Mouse (Mus musculus): ENCODE measurements around the gene Kmt2b. TPM values are rescaled to one million over a fixed set of nuclear protein-coding genes. Genes with fewer than 3 reads are reported as not detected.

Gene Kmt2b
- polyA plus RNA-seq, 1 experiment from 2014 or later: 3.8 TPM

DNA sequence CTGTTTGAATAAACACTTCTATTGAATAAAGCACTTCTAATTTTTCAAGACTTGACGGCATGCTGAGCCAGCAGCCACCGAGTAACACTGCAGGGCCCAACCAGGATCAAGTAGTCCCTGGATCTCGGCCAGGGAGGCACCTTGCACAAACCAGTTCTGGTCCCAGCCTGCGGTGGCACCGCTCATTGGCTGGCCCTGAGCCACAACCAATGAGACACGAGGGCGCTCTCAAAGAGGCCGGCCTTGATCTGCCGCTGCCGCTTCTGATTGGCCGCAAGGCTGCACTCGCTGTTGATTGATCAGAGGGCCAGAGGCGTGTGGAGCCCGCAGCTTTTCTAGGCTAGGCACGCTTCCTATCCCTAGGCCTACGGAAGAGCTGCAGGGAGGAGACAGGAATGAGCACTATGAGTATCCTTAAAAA lies 11.4 kb upstream of the Kmt2b start:
- Histone ChIP-seq H3K4me2 (peak overlapping the region; percentile 50), H3K27ac (no peak overlapping the region), H3K9ac (peak overlapping the region; percentile 49; the same call in 1 of the 2 replicates), H3K4me1 (replicated peaks) (peaks cover 16% of the 10 kb centered on the region), H3K4me3 (replicated peaks) (no peak overlapping the region), H3K9me3 (replicated peaks) (no peaks in the 10 kb centered on the region), H3K36me3 (no peaks in the 10 kb centered on the region), H3K27me3 (peaks cover 4% of the 10 kb centered on the region; the same call in 1 of the 2 replicates)
- 3% methylated on average over 16 of the region's 16 CpGs for WGBS (ENCODE audit: insufficient replicate concordance)
- DNase-seq (peak; percentile 81), ATAC-seq (ENCODE audit: low read depth) (peak; percentile 97)

DNA sequence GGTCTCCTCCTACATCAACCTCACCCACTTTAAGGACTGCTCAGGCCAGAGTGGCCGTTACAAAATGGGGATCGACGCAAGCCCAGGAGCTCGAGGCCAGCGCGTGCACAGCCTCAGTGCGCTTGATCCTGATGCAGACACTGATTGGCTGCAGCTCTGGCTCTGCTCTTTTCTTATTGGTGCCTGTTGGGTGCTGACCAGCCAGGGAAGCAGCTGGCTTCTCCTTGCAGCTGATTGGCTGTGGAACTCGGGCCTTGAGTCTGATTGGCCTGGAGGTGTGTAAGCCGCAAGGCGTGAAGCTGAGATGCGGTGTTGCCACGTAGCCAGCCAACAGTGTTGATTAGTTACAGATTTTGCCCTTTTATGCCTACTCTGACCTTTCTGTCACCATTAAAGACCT lies 10.3 kb upstream of the Kmt2b start, which contains the start of gene Zbtb32:
Gene Zbtb32, minus strand, starts transcription at position 124 of the 400 bp plus-strand sequence.
- 88% methylated on average over 12 of the region's 12 CpGs for WGBS (ENCODE audit: insufficient replicate concordance)
- H3K4me3 ChIP-seq (replicated peaks): no peak within 1 kb of the TSS
- H3K4me1 ChIP-seq (replicated peaks): peaks cover 28% of the 10 kb centered on the region
- DNase-seq: no peak
- no peaks in the 10 kb centered on the region for H3K9me3 ChIP-seq (replicated peaks)
- H3K36me3 ChIP-seq: no peaks in the 10 kb centered on the region
- peak within 1 kb of the TSS; percentile 50 for H3K4me2 ChIP-seq
- no peak for ATAC-seq (ENCODE audit: low read depth)
- peaks cover 7% of the 10 kb centered on the region; the same call in 1 of the 2 replicates for H3K27me3 ChIP-seq
- no peak within 1 kb of the TSS for H3K27ac ChIP-seq
- no peak within 1 kb of the TSS for H3K9ac ChIP-seq

DNA sequence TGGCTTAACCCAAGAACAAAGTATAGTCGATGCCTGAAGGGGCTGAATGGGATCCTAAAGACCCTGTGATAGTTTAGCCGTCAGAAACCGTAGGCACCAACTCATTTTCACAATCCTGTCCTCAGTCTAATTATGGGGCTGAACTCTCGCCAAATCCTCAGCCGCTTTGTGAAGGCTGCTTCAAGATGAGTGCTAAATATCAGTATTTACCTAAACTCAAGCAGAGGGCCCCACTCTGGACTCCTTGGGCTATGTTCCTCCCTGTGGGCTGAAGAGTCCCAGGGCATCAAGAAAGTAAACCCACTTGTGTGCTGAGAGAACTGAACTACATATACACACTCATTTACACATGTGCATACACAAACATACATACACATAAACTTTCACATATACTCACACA lies 8.3 kb upstream of the Kmt2b start:
- WGBS (ENCODE audit: insufficient replicate concordance): 65% methylated on average over 5 of the region's 5 CpGs
- Histone ChIP-seq H3K36me3 (no peaks in the 10 kb centered on the region), H3K4me3 (replicated peaks) (no peak overlapping the region), H3K9me3 (replicated peaks) (no peaks in the 10 kb centered on the region), H3K4me2 (no peak overlapping the region), H3K4me1 (replicated peaks) (peaks cover 34% of the 10 kb centered on the region), H3K27ac (no peak overlapping the region), H3K9ac (no peak overlapping the region), H3K27me3 (peaks cover 7% of the 10 kb centered on the region; the same call in 1 of the 2 replicates)
- ATAC-seq (ENCODE audit: low read depth) (no peak), DNase-seq (no peak)

DNA sequence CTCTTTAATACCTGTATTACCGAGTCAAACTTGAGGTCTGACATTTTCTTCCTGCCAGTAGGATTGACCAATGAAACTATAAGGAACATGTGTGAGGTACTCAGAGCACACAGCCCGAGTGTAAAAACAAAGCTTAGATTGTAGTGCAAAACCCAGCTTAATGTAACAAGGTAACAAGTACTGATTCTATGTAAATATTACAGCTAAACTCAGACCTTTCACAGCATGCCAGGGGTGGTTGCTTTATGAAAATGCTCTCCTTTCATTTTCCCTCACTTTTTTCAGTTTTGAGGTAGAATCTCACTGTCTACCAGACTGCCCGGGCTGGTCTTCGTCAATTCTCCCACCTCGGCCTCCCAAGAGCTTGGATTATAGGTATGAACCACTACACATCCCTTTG lies 7.6 kb upstream of the Kmt2b start:
- H3K9me3 ChIP-seq (replicated peaks): no peaks in the 10 kb centered on the region
- H3K27me3 ChIP-seq: peaks cover 7% of the 10 kb centered on the region; the same call in 1 of the 2 replicates
- no peak for ATAC-seq (ENCODE audit: low read depth)
- DNase-seq: no peak
- H3K27ac ChIP-seq: no peak overlapping the region
- H3K4me1 ChIP-seq (replicated peaks): peaks cover 34% of the 10 kb centered on the region
- no peak overlapping the region for H3K4me3 ChIP-seq (replicated peaks)
- H3K9ac ChIP-seq: no peak overlapping the region
- no peaks in the 10 kb centered on the region for H3K36me3 ChIP-seq
- WGBS (ENCODE audit: insufficient replicate concordance): 60% methylated on average over 5 of the region's 5 CpGs
- no peak overlapping the region for H3K4me2 ChIP-seq

DNA sequence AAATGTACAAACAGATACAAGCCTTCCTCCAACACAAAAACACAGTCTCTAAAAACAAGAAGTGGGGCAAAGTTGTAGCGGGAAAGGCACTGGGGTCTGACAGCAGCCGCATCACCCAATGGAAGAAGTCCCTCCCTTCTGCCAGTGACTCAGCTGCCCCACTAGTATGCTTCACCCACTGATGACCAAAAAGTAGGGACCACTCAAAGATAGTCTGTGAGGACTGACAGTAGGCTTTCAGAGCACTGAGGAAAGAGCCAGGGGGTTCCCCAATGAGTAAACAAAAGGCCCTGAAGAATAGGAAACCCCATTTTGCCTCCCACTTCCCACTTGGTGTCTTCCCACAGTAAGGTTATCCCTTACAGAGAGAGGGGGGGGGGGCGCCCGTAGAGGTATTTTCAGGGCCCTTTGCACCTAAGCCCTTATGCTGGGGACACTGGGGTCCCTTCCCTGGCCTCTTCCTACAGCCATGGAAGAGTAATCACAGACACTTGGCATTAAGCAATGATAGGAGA lies 6.0 kb upstream of the Kmt2b start:
- no peak overlapping the region for H3K27ac ChIP-seq
- 57% methylated on average over 4 of the region's 4 CpGs for WGBS (ENCODE audit: insufficient replicate concordance)
- H3K9me3 ChIP-seq (replicated peaks): no peaks in the 10 kb centered on the region
- no peaks in the 10 kb centered on the region for H3K36me3 ChIP-seq
- H3K4me3 ChIP-seq (replicated peaks): no peak overlapping the region
- DNase-seq (no peak), ATAC-seq (ENCODE audit: low read depth) (no peak)
- no peak overlapping the region for H3K9ac ChIP-seq
- peaks cover 7% of the 10 kb centered on the region; the same call in 1 of the 2 replicates for H3K27me3 ChIP-seq
- peaks cover 29% of the 10 kb centered on the region for H3K4me1 ChIP-seq (replicated peaks)
- H3K4me2 ChIP-seq: no peak overlapping the region

DNA sequence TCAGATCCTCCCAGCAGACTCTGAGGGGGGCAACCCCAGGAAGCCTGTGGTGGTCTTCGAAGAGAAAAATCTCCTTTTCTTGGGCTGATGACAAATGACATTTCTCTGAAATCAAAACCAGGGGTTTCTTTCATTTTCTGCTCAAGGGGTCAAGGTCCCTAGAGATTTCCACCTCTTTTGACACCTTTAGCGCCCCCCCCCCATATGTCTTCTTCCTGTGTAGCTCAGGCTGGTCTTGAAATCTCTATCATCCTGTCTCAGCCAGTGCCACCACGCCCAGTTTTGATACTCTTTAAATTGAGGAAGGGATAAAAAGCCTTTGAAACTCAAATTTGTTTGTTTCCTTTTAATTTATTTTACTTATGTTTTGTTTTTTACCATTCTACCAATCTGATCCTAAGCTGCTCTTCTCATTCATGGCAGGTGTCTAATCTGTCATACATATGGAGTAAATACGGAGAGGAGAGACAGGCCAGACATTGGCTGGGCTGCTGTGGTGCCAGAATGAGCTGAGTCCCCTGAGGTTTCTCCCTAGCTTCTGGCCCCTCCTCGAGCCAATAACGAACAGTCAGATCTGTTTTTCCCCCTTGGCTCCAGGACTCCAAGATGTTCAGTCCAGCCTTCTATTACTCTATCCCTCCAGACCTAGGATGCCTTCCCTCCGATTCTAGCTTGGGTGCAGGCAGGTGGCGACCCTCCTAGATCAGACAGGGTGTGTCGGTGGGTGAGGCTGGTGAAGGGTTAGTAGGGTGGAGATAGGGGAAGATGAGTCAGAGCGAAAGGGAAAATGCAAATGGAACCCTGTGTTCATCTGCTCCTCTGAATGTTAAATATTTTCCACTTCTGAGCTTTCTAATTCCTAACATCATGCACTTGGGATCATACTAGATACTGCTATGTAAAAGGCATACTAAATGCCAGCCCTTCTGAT lies 5.3 kb upstream of the Kmt2b start:
- H3K9ac ChIP-seq: no peak overlapping the region
- no peak overlapping the region for H3K4me3 ChIP-seq (replicated peaks)
- no peaks in the 10 kb centered on the region for H3K36me3 ChIP-seq
- peaks cover 30% of the 10 kb centered on the region for H3K4me1 ChIP-seq (replicated peaks)
- no peaks in the 10 kb centered on the region for H3K9me3 ChIP-seq (replicated peaks)
- H3K27ac ChIP-seq: no peak overlapping the region
- ATAC-seq (ENCODE audit: low read depth) (no peak), DNase-seq (no peak)
- H3K4me2 ChIP-seq: no peak overlapping the region
- WGBS (ENCODE audit: insufficient replicate concordance): 48% methylated on average over 10 of the region's 10 CpGs
- H3K27me3 ChIP-seq: peaks cover 7% of the 10 kb centered on the region; the same call in 1 of the 2 replicates

DNA sequence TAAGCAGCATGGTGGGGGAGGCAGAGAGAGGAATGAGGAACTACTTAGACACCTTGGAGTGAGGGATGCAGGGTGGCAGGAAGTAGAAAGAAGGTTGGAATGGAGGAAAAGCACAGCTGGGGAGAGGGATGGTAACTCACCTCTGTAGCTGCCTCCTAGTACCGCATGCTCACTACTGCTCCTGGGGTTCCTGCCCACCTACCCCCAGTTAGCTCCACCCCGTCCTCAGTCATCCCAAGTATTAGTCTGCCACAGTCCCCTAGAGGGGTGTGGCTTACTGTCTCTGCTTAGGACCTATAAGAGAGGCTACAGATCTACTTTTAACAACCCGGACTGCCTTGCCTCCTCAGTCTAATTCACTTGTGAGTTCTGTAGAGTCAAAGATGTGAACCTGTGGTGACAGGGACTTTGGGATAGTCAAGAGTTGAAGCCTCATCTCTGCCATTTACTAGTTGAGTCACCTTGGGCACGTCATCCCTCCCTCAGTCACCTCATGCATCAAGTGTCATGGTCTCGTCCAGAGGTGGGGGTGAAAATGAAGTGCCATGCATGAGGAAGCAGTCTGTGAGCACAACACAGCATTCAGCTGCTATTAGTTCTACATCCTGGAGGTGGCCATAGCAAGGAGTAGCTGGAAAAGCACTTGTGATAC lies 4.4 kb upstream of the Kmt2b start:
- Histone ChIP-seq H3K9me3 (replicated peaks) (no peaks in the 10 kb centered on the region), H3K36me3 (no peaks in the 10 kb centered on the region), H3K27me3 (peaks cover 7% of the 10 kb centered on the region; the same call in 1 of the 2 replicates), H3K4me1 (replicated peaks) (peaks cover 30% of the 10 kb centered on the region), H3K4me2 (no peak overlapping the region), H3K9ac (no peak overlapping the region), H3K27ac (no peak overlapping the region), H3K4me3 (replicated peaks) (no peak overlapping the region)
- no peak for DNase-seq
- 39% methylated on average over 5 of the region's 5 CpGs for WGBS (ENCODE audit: insufficient replicate concordance)
- no peak for ATAC-seq (ENCODE audit: low read depth)

DNA sequence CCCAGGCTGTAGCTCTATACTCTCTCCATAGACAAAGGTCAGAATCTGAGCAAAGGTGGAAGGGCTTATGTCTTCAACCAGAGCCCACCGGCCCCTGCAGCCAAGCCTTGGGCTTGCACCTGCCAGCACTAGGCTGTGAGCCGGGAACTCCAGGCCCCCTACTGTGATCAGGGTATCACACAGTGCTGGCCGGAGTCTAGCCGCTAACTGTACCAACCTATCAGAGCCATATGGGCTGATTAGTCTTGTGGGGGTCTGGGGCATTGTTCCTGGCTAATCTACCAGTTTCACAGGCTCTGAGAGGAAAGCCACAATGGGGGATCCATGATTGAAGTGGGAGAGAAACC lies 3.1 kb upstream of the Kmt2b start:
- ATAC-seq (ENCODE audit: low read depth): no peak
- peaks cover 7% of the 10 kb centered on the region; the same call in 1 of the 2 replicates for H3K27me3 ChIP-seq
- no peak for DNase-seq
- no peak overlapping the region for H3K9ac ChIP-seq
- WGBS (ENCODE audit: insufficient replicate concordance): 75% methylated on average over 4 of the region's 4 CpGs
- H3K27ac ChIP-seq: no peak overlapping the region
- no peak overlapping the region for H3K4me3 ChIP-seq (replicated peaks)
- H3K4me2 ChIP-seq: no peak overlapping the region
- H3K4me1 ChIP-seq (replicated peaks): peaks cover 43% of the 10 kb centered on the region
- peaks cover 6% of the 10 kb centered on the region for H3K36me3 ChIP-seq
- no peaks in the 10 kb centered on the region for H3K9me3 ChIP-seq (replicated peaks)

DNA sequence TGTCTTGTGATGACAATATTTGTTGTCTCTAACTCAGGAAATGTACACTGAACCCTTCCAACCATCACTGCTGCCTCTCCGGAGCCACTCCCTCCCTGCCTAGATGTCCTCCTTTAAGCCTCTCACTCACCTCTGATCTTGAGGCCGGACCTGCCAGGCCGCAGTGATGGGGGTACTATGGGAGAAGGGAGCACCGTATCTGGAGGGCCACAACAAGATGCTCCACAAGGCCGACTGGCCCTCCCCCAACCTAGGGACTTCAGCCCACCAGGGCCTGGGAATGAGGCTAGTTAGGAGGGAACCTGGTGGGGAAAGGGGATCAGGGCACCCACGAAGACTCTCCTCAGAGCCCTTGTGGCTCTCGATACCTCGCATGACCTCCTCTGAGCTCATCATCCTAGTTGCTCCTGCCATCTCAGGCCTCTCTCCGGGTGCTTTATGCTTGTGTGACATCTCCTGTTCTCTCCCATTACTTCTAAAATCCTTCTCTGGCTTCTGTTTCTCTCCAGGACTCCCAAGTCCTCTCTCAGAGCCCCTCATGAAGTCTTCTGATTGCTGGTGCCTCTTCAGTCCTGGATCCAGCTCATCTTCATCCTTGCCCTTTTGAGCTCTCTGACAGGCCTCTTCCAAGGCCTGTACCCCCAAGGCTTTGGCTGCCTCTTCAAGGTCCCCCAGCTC lies 2.5 kb upstream of the Kmt2b start:
- no peak overlapping the region for H3K9ac ChIP-seq
- H3K4me3 ChIP-seq (replicated peaks): no peak overlapping the region
- 80% methylated on average over 9 of the region's 9 CpGs for WGBS (ENCODE audit: insufficient replicate concordance)
- no peak for ATAC-seq (ENCODE audit: low read depth)
- peaks cover 46% of the 10 kb centered on the region for H3K4me1 ChIP-seq (replicated peaks)
- no peak for DNase-seq
- H3K36me3 ChIP-seq: peaks cover 11% of the 10 kb centered on the region
- no peaks in the 10 kb centered on the region for H3K9me3 ChIP-seq (replicated peaks)
- H3K27ac ChIP-seq: no peak overlapping the region
- no peak overlapping the region for H3K4me2 ChIP-seq
- peaks cover 7% of the 10 kb centered on the region; the same call in 1 of the 2 replicates for H3K27me3 ChIP-seq

DNA sequence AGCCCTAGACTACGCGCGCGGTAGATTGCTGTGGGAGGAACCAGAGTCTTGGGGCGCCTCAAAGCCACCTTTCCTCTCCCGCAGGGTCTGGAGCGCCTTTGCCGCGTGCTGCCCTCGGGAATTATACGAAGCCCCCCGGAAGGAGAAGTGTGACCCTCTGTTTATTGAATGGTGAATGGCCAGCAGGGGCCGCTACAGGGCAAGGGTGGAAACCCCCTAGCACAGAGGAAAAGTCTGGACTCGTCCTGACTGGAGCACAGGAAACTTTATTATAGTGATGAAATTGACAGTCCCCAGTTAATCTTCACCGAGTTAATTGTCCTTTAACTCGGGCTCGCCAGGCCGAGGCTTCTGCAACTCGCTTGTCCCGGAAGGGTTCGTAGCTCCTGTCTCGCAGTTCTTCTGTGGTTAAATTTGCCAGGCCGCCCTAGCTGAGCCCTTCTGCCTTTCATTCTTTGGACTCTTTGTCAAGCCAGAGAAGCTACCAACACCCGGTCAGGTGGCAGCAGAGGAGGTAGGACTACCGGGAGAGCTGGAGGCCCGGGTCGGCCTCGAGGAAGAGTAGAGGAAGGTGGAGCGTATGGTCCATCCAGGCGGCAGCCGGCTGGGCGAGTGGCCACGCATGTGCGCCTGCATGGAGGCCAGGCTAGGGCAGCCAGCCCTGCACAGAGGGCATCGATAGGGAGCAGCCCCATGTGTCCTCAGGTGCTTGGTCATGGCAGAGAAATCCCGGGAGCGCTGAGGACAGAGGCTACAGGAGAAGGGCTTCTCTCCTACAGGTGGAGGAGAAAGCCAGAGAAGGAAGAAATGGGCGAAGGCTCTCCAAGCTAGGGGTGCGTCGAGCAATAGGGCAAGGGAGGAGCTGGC lies 1.1 kb upstream of the Kmt2b start:
- H3K27ac ChIP-seq: peak overlapping the region; percentile 90
- WGBS (ENCODE audit: insufficient replicate concordance): 27% methylated on average over 40 of the region's 40 CpGs
- H3K4me2 ChIP-seq: peak overlapping the region; percentile 97
- peaks cover 25% of the 10 kb centered on the region for H3K36me3 ChIP-seq
- peaks cover 42% of the 10 kb centered on the region for H3K4me1 ChIP-seq (replicated peaks)
- peak overlapping the region; percentile 99 for H3K9ac ChIP-seq
- ATAC-seq (ENCODE audit: low read depth): peak; percentile 22
- H3K4me3 ChIP-seq (replicated peaks): peak overlapping the region; percentile 96
- DNase-seq: peak; percentile 69
- 0 out of 2 replicates have a peak, but pooled peaks cover under 1% of the 10 kb centered on the region for H3K27me3 ChIP-seq
- no peaks in the 10 kb centered on the region for H3K9me3 ChIP-seq (replicated peaks)
